Mouse (Mus musculus): ENCODE measurements around the gene Cldn10.

DNA sequence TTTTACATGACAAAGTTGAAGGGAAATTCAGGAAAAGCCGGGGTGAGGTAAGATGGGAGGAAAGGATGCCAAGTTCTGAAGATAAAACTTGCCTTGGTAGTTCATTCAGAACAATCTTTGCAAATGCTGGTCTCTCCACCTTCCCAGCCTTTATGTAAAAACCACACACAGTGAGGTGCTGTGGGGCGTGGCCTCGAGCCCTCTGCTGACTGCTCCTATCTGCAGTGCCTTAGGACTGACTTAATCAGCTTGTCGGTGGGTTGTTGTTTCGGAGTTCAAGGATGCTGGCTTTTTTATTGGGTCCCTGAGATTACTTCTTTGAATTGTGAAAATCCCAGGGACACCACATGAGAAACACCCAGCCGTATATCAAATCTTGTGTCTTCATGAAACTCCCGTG is 74.5 kb downstream of the Cldn10 start:
- no peak for TF ChIP-seq POLR2A (IDR thresholded peaks at IDR 0.05; ENCODE audit: extremely low read depth, insufficient read depth, low read length)
- no peak for TF ChIP-seq CTCF (IDR thresholded peaks at IDR 0.05; ENCODE audit: low read depth, low read length)

Measured in liver, adult 2 months (tissue).